Comparison of ENCODE assay signal across 11 mouse cellular contexts in the genomic region with DNA sequence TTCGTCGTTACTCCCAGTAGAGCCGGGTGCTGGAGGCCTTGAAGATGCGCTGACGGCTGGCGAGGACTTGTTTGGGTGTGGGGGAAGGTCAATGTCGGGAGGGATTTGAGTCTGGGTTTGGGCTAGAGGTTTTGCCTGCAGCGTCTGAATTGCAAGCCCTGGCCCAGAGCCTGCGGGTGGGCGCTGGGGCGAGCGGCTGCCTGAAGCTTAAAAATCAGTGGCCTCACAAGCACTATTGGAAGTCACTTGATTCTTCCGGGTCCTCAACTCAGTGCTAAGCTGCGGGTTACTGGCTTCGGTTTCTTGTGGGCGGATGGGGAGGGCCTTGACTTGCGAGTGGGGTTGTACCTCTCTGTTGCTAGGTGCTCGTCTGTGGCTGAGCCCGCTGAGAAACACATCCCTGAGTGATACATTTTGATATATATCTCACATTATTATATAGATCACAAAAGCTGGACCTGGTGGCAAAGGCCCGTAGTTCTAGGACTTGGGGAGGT. TPM values are rescaled to one million over a fixed set of nuclear protein-coding genes. Genes with fewer than 3 reads are reported as not detected.
A peak's percentile ranks its signal among the peaks of the same experiment; 100 is the strongest.
DNase-seq lines count a peak whose midpoint lies in the region; ATAC-seq lines count a peak whose summit lies in the region.
"Had no signal": no experiment of that assay in that cellular context is flagged by ENCODE, and none has a peak within 500 bp of the region (broad histone marks: within the 10 kb centered on the region; RNA-seq: fewer than 3 reads in every experiment).

No protein-coding gene starts in this region.

- no peak overlapping the region for H3K9ac ChIP-seq in lung, embryonic 16.5 days (ENCODE audit: low read length)
- no peak overlapping the region for H3K9ac ChIP-seq in embryonic facial prominence, embryonic 13.5 days
- no peak overlapping the region for H3K9ac ChIP-seq in neural tube, embryonic 12.5 days

- ATAC-seq in lung, embryonic 16.5 days (ENCODE audit: low read depth), result 0 out of 2 replicates have a peak, but pooled peaks have one; percentile 5
- ATAC-seq in embryonic facial prominence, embryonic 13.5 days (ENCODE audit: insufficient number of reproducible peaks, insufficient read depth, low FRiP score, low TSS enrichment, low read depth), result no peak
- ATAC-seq in neural tube, embryonic 12.5 days (ENCODE audit: low FRiP score, low read depth), result no peak

- no peak overlapping the region for H3K4me3 ChIP-seq in lung, embryonic 16.5 days (ENCODE audit: low read length)
- H3K4me3 ChIP-seq in embryonic facial prominence, embryonic 13.5 days, result no peak overlapping the region
- H3K4me3 ChIP-seq in neural tube, embryonic 12.5 days, result no peak overlapping the region
- H3K4me3 ChIP-seq: left cerebral cortex, adult 2 months had no signal

- no peak overlapping the region for H3K27ac ChIP-seq in lung, embryonic 16.5 days (ENCODE audit: low read length)
- H3K27ac ChIP-seq in embryonic facial prominence, embryonic 13.5 days, result no peak overlapping the region
- H3K27ac ChIP-seq in neural tube, embryonic 12.5 days, result no peak overlapping the region
- H3K27ac ChIP-seq: left cerebral cortex, adult 2 months had no signal

- H3K36me3 ChIP-seq in lung, embryonic 16.5 days (ENCODE audit: control insufficient read depth, insufficient read depth, low read length), result no peaks in the 10 kb centered on the region
- no peaks in the 10 kb centered on the region for H3K36me3 ChIP-seq in embryonic facial prominence, embryonic 13.5 days
- no peaks in the 10 kb centered on the region for H3K36me3 ChIP-seq in neural tube, embryonic 12.5 days

- 24% methylated on average over 20 of the region's 20 CpGs for WGBS in lung, embryonic 16.5 days
- WGBS in embryonic facial prominence, embryonic 13.5 days, result 7% methylated on average over 20 of the region's 20 CpGs
- 6% methylated on average over 20 of the region's 20 CpGs for WGBS in neural tube, embryonic 12.5 days

- H3K4me1 ChIP-seq in lung, embryonic 16.5 days (replicated peaks; ENCODE audit: control insufficient read depth, insufficient read depth, low read length), result no peaks in the 10 kb centered on the region
- peaks cover 22% of the 10 kb centered on the region for H3K4me1 ChIP-seq in embryonic facial prominence, embryonic 13.5 days
- H3K4me1 ChIP-seq in neural tube, embryonic 12.5 days, result peaks cover 17% of the 10 kb centered on the region

- H3K4me2 ChIP-seq in lung, embryonic 16.5 days (ENCODE audit: low read depth, low read length), result no peak overlapping the region
- peak overlapping the region; percentile 26 for H3K4me2 ChIP-seq in embryonic facial prominence, embryonic 13.5 days
- peak overlapping the region; percentile 22 for H3K4me2 ChIP-seq in neural tube, embryonic 12.5 days (replicated peaks)

- DNase-seq in lung, adult 18-20 months, result no peak
- peak; percentile 86 for DNase-seq in T-cell, adult 2 months (ENCODE audit: low spot score)
- no peak for DNase-seq in urinary bladder, postnatal 14 days (ENCODE audit: low spot score)
- no peak for DNase-seq in liver
- no peak for DNase-seq in testis, postnatal 10 days (ENCODE audit: low spot score)

- peaks cover 35% of the 10 kb centered on the region for H3K27me3 ChIP-seq in lung, embryonic 16.5 days (ENCODE audit: control insufficient read depth, insufficient read depth, low read depth, low read length)
- peaks cover 49% of the 10 kb centered on the region for H3K27me3 ChIP-seq in embryonic facial prominence, embryonic 13.5 days
- H3K27me3 ChIP-seq in neural tube, embryonic 12.5 days (replicated peaks), result peaks cover 42% of the 10 kb centered on the region

- no peaks in the 10 kb centered on the region for H3K9me3 ChIP-seq in lung, embryonic 16.5 days (ENCODE audit: control insufficient read depth, low read length)
- no peaks in the 10 kb centered on the region for H3K9me3 ChIP-seq in embryonic facial prominence, embryonic 13.5 days
- H3K9me3 ChIP-seq in neural tube, embryonic 12.5 days, result no peaks in the 10 kb centered on the region

RNA-seq across cellular contexts. Expression of gene Tdgf1, which starts 0.6 kb away (rescaled TPM):
- not detected in 2 replicates for polyA plus RNA-seq in lung, embryonic 16.5 days (2015; fragmentation: Nextera tagmentation; extraction: Ambion mirVana)
- 0.62 and 0.87 TPM in 2 replicates for polyA plus RNA-seq in embryonic facial prominence, embryonic 13.5 days (2015; fragmentation: Nextera tagmentation; extraction: Ambion mirVana)
- not detected in 2 replicates for polyA plus RNA-seq in neural tube, embryonic 12.5 days (2016; fragmentation: Nextera tagmentation; extraction: Ambion mirVana)
- polyA plus RNA-seq: heart, postnatal 0 days had no signal

RNA-seq across cellular contexts. Expression of gene Lrrc2, which starts 4.7 kb away (rescaled TPM):
- 0.83 and 1.1 TPM in 2 replicates for polyA plus RNA-seq in lung, embryonic 16.5 days (2015; fragmentation: Nextera tagmentation; extraction: Ambion mirVana)
- 0.28 and 0.62 TPM in 2 replicates for polyA plus RNA-seq in embryonic facial prominence, embryonic 13.5 days (2015; fragmentation: Nextera tagmentation; extraction: Ambion mirVana)
- 0.41 and 0.48 TPM in 2 replicates for polyA plus RNA-seq in neural tube, embryonic 12.5 days (2016; fragmentation: Nextera tagmentation; extraction: Ambion mirVana)

RNA-seq across cellular contexts. Expression of gene Fam240a, which starts 29.9 kb away (rescaled TPM):
- not detected in 2 replicates for polyA plus RNA-seq in lung, embryonic 16.5 days (2015; fragmentation: Nextera tagmentation; extraction: Ambion mirVana)
- polyA plus RNA-seq in embryonic facial prominence, embryonic 13.5 days (2015; fragmentation: Nextera tagmentation; extraction: Ambion mirVana), result not detected in 2 replicates
- not detected in 2 replicates for polyA plus RNA-seq in neural tube, embryonic 12.5 days (2016; fragmentation: Nextera tagmentation; extraction: Ambion mirVana)
- polyA plus RNA-seq: cortical plate, adult 2 months; heart, postnatal 0 days had no signal

RNA-seq across cellular contexts. Expression of gene Rtp3, which starts 43.8 kb away (rescaled TPM):
- 1.4 and 1.9 TPM in 2 replicates for polyA plus RNA-seq in lung, embryonic 16.5 days (2015; fragmentation: Nextera tagmentation; extraction: Ambion mirVana)
- polyA plus RNA-seq in embryonic facial prominence, embryonic 13.5 days (2015; fragmentation: Nextera tagmentation; extraction: Ambion mirVana), result 0.11 and 0.20 TPM in 2 replicates
- not detected in 2 replicates for polyA plus RNA-seq in neural tube, embryonic 12.5 days (2016; fragmentation: Nextera tagmentation; extraction: Ambion mirVana)
